Mouse (Mus musculus): ENCODE results near the gene Vmn1r103. TPM values are rescaled to one million over a fixed set of nuclear protein-coding genes. Genes with fewer than 3 reads are reported as not detected.
"Not testable (repeated sequence)": the region's sequence is repeated elsewhere in the genome, so short reads cannot be mapped to it uniquely, and the experiment has no call there.

Gene Vmn1r103
- total RNA-seq (2021): not detected
- long read RNA-seq, experiment 1: 0 reads
- long read RNA-seq, experiment 2: 0 reads

DNA sequence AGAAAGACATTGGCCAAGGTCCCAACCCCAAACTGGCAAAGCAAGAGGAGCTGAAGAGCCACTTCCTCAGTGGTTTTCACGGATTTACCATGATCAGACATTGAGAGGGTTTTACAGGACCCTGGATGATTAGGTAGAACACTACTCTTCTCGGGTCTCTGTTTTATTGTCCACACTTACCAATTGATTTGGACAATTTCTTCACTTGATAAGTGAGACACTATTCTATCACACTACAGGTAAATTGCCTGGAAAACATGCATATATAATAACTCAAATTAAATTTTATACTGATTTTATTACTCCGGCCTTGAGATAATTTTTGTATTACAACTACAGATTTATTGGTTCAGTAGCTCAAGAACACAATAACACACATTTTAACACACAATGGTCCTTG lies at the start of gene Vmn1r103:
TSS of gene Vmn1r103 (minus strand) at position 101 of the 400 bp plus-strand sequence.
- DNase-seq: not testable (repeated sequence)

DNA sequence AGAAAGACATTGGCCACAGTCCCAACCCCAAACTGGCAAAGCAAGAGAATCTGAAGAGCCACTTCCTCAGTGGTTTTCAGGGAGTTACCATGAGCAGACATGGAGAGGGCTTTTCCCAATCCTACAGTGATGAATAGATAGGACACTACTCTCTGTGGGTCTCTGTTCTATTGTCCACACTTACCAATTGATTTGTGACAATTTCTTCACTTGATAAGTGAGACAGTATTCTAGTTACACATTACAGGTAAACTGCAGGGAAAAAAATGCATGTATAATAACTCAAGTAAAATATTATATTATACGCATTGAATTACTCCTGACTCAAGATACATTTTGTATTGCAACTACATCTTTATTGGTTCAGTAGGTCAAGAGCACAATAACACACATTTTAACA lies 35.3 kb upstream of the Vmn1r103 start, which contains the start of gene Gm5726:
TSS of gene Gm5726 (minus strand) at position 101 of the 400 bp plus-strand sequence.
- DNase-seq: not testable (repeated sequence)

DNA sequence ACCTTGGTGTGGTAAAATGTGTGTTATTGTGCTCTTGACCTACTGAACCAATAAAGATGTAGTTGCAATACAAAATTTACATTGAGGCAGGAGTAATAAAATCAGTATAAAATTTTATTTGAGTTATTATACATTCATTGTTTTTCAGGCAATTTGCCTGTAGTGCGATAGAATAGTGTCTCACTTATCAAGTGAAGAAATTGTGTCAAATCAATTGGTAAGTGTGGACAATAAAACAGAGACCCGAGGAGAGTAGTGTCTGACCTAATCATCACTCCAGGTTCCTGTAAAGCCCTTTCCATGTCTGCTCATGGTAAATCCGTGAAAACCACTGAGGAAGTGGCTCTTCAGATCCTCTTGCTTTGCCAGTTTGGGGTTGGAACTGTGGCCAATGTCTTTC lies 23.2 kb upstream of the Vmn1r103 start, which contains the start of gene Vmn1r104:
TSS of gene Vmn1r104 (plus strand) at position 301 of the 400 bp plus-strand sequence.
- not testable (repeated sequence) for DNase-seq

DNA sequence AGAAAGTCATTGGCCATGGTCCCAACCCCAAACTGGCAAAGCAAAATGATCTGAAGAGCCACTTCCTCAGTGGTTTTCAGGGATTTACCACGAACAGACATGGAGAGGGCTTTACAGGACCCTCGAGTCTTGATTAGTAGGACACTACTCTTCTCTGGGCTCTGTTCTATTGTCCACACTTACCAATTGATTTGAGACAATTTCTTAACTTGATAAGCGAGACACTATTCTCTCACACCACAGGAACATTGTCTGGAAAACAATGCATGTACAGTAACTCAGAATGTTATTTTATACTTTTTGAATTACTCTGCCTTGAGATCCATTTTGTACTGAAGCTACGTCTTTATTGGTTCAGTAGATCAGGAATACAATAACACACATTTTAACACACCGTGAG lies 35.5 kb downstream of the Vmn1r103 start, which contains the start of gene Gm10670:
TSS of gene Gm10670 (minus strand) at position 101 of the 400 bp plus-strand sequence.
- DNase-seq: not testable (repeated sequence)

Other genes with a start within 250 kb of the Vmn1r103 start
- not detected for gene Gm5890, start 247.7 kb downstream of the Vmn1r103 start, total RNA-seq (2021)
- gene Gm4133, start 176.5 kb downstream of the Vmn1r103 start, total RNA-seq (2021): not detected
- gene Gm5728, start 135.1 kb downstream of the Vmn1r103 start, total RNA-seq (2021): not detected
- not detected for gene Vmn1r100, start 92.6 kb downstream of the Vmn1r103 start, total RNA-seq (2021)
- not detected for gene Vmn1r101, start 67.9 kb downstream of the Vmn1r103 start, total RNA-seq (2021)
- gene Gm10670, start 35.6 kb downstream of the Vmn1r103 start, total RNA-seq (2021): not detected
- gene Vmn1r104, start 23.3 kb upstream of the Vmn1r103 start, total RNA-seq (2021): not detected
- gene Gm5726, start 35.2 kb upstream of the Vmn1r103 start, total RNA-seq (2021): not detected
- not detected for gene Gm4141, start 65.7 kb upstream of the Vmn1r103 start, total RNA-seq (2021)
- gene Gm4513, start 88.5 kb upstream of the Vmn1r103 start, total RNA-seq (2021): not detected
- gene Vmn1r107, start 158.4 kb upstream of the Vmn1r103 start, total RNA-seq (2021): not detected
- gene Vmn1r111, start 192.7 kb upstream of the Vmn1r103 start, total RNA-seq (2021): not detected
- gene Gm10668, start 220.1 kb upstream of the Vmn1r103 start, total RNA-seq (2021): not detected